Mouse (Mus musculus): ENCODE data around the gene Kif5c. TPM values are rescaled to one million over a fixed set of nuclear protein-coding genes. Genes with fewer than 3 reads are reported as not detected.

Kif5c gene
- polyA plus RNA-seq, 1 experiment, result not detected

- no peak for TF ChIP-seq POLR2A (IDR thresholded peaks at IDR 0.05; ENCODE audit: insufficient read depth, low read depth, low read length)
- TF ChIP-seq CTCF (IDR thresholded peaks at IDR 0.05; ENCODE audit: insufficient read depth, low read depth, low read length), result no peak
- H3K4me1 ChIP-seq (ENCODE audit: control insufficient read depth, insufficient read depth, low read length), result peaks cover 9% of the 10 kb centered on the region
- 93% methylated on average over 3 of the region's 3 CpGs for WGBS
These were observed 2.3 kb upstream of the Kif5c start for GRCm38 (mm10) chr2:49616765-49617164.

GRCm38 (mm10) chr2:49619719-49620522 lies 823 bp downstream of the Kif5c start:
- TF ChIP-seq CTCF (IDR thresholded peaks at IDR 0.05; ENCODE audit: insufficient read depth, low read depth, low read length) (no peak), POLR2A (IDR thresholded peaks at IDR 0.05; ENCODE audit: insufficient read depth, low read depth, low read length) (no peak)
- Histone ChIP-seq H3K4me1 (ENCODE audit: control insufficient read depth, insufficient read depth, low read length) (peaks cover 16% of the 10 kb centered on the region), H3K27ac (ENCODE audit: insufficient read depth, low read depth, low read length) (no peak overlapping the region), H3K4me3 (ENCODE audit: insufficient read depth, low read depth, low read length) (peak overlapping the region; percentile 64)
- under 1% methylated on average over 33 of the region's 33 CpGs for WGBS

More at GRCm38 (mm10) chr2:49616765-49617164, 2.3 kb upstream of the Kif5c start:
- no peak overlapping the region for H3K27ac ChIP-seq (ENCODE audit: insufficient read depth, low read depth, low read length)
- H3K4me3 ChIP-seq (ENCODE audit: insufficient read depth, low read depth, low read length), result no peak overlapping the region

- 17% methylated on average over 14 of the region's 14 CpGs for WGBS
- peaks cover 16% of the 10 kb centered on the region for H3K4me1 ChIP-seq (ENCODE audit: control insufficient read depth, insufficient read depth, low read length)
- no peak overlapping the region for H3K27ac ChIP-seq (ENCODE audit: insufficient read depth, low read depth, low read length)
- H3K4me3 ChIP-seq (ENCODE audit: insufficient read depth, low read depth, low read length), result peak overlapping the region; percentile 11; the same call in 1 of the 2 replicates
- TF ChIP-seq POLR2A (IDR thresholded peaks at IDR 0.05; ENCODE audit: insufficient read depth, low read depth, low read length) (no peak), CTCF (IDR thresholded peaks at IDR 0.05; ENCODE audit: insufficient read depth, low read depth, low read length) (no peak)
These were observed 1.6 kb downstream of the Kif5c start for GRCm38 (mm10) chr2:49620626-49621117.

- TF ChIP-seq CTCF (IDR thresholded peaks at IDR 0.05; ENCODE audit: insufficient read depth, low read depth, low read length) (no peak), POLR2A (IDR thresholded peaks at IDR 0.05; ENCODE audit: insufficient read depth, low read depth, low read length) (no peak)
- peaks cover 16% of the 10 kb centered on the region for H3K4me1 ChIP-seq (ENCODE audit: control insufficient read depth, insufficient read depth, low read length)
- 49% methylated on average over 1 of the region's 1 CpGs for WGBS
- no peak overlapping the region for H3K4me3 ChIP-seq (ENCODE audit: insufficient read depth, low read depth, low read length)
- H3K27ac ChIP-seq (ENCODE audit: insufficient read depth, low read depth, low read length), result no peak overlapping the region
These were observed 2.1 kb downstream of the Kif5c start for GRCm38 (mm10) chr2:49621234-49621633.

- 85% methylated on average over 1 of the region's 1 CpGs for WGBS
- peaks cover 9% of the 10 kb centered on the region for H3K4me1 ChIP-seq (ENCODE audit: control insufficient read depth, insufficient read depth, low read length)
- no peak overlapping the region for H3K27ac ChIP-seq (ENCODE audit: insufficient read depth, low read depth, low read length)
- no peak overlapping the region for H3K4me3 ChIP-seq (ENCODE audit: insufficient read depth, low read depth, low read length)
- no peak for TF ChIP-seq POLR2A (IDR thresholded peaks at IDR 0.05; ENCODE audit: insufficient read depth, low read depth, low read length)
These were observed 6.5 kb downstream of the Kif5c start for GRCm38 (mm10) chr2:49625581-49625980.

- peaks cover 7% of the 10 kb centered on the region; the same call in 1 of the 2 replicates for H3K4me1 ChIP-seq (ENCODE audit: control insufficient read depth, insufficient read depth, low read length)
- H3K4me3 ChIP-seq (ENCODE audit: insufficient read depth, low read depth, low read length), result no peak overlapping the region
- H3K27ac ChIP-seq (ENCODE audit: insufficient read depth, low read depth, low read length), result no peak overlapping the region
- TF ChIP-seq POLR2A (IDR thresholded peaks at IDR 0.05; ENCODE audit: insufficient read depth, low read depth, low read length) (no peak), CTCF (IDR thresholded peaks at IDR 0.05; ENCODE audit: insufficient read depth, low read depth, low read length) (no peak)
- 56% methylated on average over 7 of the region's 7 CpGs for WGBS
These were observed 8.5 kb downstream of the Kif5c start for GRCm38 (mm10) chr2:49627611-49628010.

GRCm38 (mm10) chr2:49628094-49628705 lies 9.1 kb downstream of the Kif5c start:
- Histone ChIP-seq H3K4me1 (ENCODE audit: control insufficient read depth, insufficient read depth, low read length) (peaks cover 5% of the 10 kb centered on the region; the same call in 1 of the 2 replicates), H3K4me3 (ENCODE audit: insufficient read depth, low read depth, low read length) (no peak overlapping the region), H3K27ac (ENCODE audit: insufficient read depth, low read depth, low read length) (no peak overlapping the region)
- WGBS, result 64% methylated on average over 6 of the region's 6 CpGs
- TF ChIP-seq CTCF (IDR thresholded peaks at IDR 0.05; ENCODE audit: insufficient read depth, low read depth, low read length), result no peak
- no peak for TF ChIP-seq POLR2A (IDR thresholded peaks at IDR 0.05; ENCODE audit: insufficient read depth, low read depth, low read length)

GRCm38 (mm10) chr2:49629181-49629580 lies 10.1 kb downstream of the Kif5c start:
- H3K4me1 ChIP-seq (ENCODE audit: control insufficient read depth, insufficient read depth, low read length), result peaks cover under 1% of the 10 kb centered on the region; the same call in 1 of the 2 replicates
- 94% methylated on average over 12 of the region's 12 CpGs for WGBS
- no peak overlapping the region for H3K27ac ChIP-seq (ENCODE audit: insufficient read depth, low read depth, low read length)
- H3K4me3 ChIP-seq (ENCODE audit: insufficient read depth, low read depth, low read length), result no peak overlapping the region
- TF ChIP-seq CTCF (IDR thresholded peaks at IDR 0.05; ENCODE audit: insufficient read depth, low read depth, low read length) (no peak), POLR2A (IDR thresholded peaks at IDR 0.05; ENCODE audit: insufficient read depth, low read depth, low read length) (no peak)

- no peak for TF ChIP-seq CTCF (IDR thresholded peaks at IDR 0.05; ENCODE audit: insufficient read depth, low read depth, low read length)
- no peak for TF ChIP-seq POLR2A (IDR thresholded peaks at IDR 0.05; ENCODE audit: insufficient read depth, low read depth, low read length)
- H3K4me3 ChIP-seq (ENCODE audit: insufficient read depth, low read depth, low read length), result no peak overlapping the region
- H3K27ac ChIP-seq (ENCODE audit: insufficient read depth, low read depth, low read length), result no peak overlapping the region
- 95% methylated on average over 6 of the region's 6 CpGs for WGBS
- no peaks in the 10 kb centered on the region for H3K4me1 ChIP-seq (ENCODE audit: control insufficient read depth, insufficient read depth, low read length)
These were observed 11.5 kb downstream of the Kif5c start for GRCm38 (mm10) chr2:49630636-49631035.

Measured in olfactory bulb, adult 2 months (tissue).